Mouse (Mus musculus) left cerebral cortex, postnatal 14 days (tissue): ENCODE results near the gene Muc2. TPM values are rescaled to one million over a fixed set of nuclear protein-coding genes. Genes with fewer than 3 reads are reported as not detected.
"Not testable (repeated sequence)": the region's sequence is repeated elsewhere in the genome, so short reads cannot be mapped to it uniquely, and the experiment has no call there.

Experiments used
- DNase-seq, 2 experiments: peaks; one replicate each; pipeline ENCODE4 v3.0.0; 2021 to 2022; ENCODE audit warnings: low spot score in 2 of 2, mixed read lengths in 1 of 2
- intact Hi-C: fragments of 180-260 bp; cut with DNase I; formaldehyde crosslinking; loops from one replicate; pipeline ENCODE4 v1.15.1; 2025
- long read RNA-seq, 2 experiments: library from polyadenylated mRNA; stranded (forward); transcript quantifications; one replicate each; pipeline ENCODE4 v2.0.0; 2021
- total RNA-seq, 2 experiments: library from RNA; stranded (reverse); gene quantifications; 2 replicates each; pipeline ENCODE4 v1.2.3; 2021

The Muc2 gene
- under 1 TPM; 0.55 to 0.70 TPM for total RNA-seq
- long read RNA-seq, experiment 1, result 0 reads
- long read RNA-seq, experiment 2, result 0 reads

DNA sequence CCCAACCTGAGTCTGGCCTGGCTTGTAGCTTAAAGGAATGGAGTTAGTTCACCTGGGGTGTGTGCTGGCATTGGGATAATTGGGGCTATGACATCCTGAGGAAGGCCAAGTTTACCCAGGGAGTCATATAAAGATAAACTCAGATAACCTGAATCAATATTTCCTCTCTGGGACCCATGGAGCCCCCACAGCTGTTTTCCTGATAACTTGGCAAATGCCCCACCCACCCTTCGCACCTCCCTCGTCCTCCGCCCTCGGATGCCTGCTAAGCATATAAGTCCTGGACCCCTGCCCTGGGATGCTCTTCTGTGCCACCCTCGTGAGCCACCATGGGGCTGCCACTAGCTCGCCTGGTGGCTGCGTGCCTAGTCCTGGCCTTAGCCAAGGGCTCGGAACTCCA, at the start of gene Muc2:
Muc2 (plus strand) TSS at position 301 of the 400 bp plus-strand sequence.
- intact Hi-C loops, result no loop called here
- no peak for DNase-seq

DNA sequence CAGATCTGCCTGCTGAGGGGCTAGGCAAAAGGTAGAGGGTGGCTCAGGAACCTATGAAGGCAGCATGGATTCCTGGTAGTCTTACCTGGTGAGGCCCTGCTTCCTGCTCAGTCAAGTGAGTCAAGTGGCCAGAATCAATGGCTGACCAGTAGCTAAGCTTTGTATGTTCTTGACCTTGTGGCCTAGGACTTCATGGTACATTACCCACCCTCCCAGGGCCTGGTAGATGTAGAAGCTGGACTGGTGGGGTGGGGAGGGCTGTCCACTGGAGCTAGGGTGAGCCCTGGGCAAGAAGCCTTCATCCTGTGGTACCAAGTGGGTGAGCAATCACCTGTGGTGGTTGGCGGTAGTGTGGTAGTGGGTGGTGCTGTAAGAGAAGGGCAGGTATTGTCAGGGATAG, 47.8 kb upstream of the Muc2 start:
- intact Hi-C loops, result no loop called here
- DNase-seq, result no peak

DNA sequence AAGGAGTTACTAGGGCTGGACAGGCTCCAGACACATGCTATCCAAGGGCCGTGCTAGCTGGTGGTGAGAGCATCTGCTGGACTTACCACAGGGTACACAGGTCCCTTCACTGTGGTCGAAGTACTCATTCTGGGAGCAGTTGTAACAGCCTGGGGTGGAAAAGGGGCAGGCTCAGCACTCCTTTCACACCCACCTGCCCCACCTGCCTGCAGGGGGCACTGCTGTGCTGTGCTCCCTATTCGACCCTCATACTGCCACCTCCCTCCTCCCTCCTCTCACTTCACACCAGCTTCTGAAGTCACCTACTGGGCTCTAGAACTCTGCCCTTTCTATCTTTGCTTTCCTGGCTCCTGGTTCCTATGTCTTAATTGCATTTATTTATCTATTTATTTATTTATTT, 47.0 kb upstream of the Muc2 start:
- no peak for DNase-seq

DNA sequence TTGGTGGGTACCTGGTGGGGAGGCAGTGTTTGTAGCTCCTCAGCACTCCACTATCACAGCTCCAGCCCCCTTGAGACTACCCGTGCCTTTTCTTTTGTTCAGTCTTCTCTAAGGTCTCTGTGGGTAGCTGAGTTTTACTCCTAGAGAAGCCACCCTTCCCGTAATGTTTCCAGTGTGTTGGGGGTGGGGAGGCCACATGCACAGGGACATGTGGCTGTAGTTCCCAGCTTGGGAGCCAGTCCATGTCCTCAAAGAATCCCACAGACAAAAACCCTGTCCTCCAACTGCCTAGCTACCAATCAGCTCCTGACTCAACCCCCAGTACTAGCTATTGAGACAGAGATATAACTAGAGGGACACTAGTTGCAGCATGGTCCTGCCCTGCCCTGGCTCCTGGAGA, 43.1 kb upstream of the Muc2 start:
- intact Hi-C loops, result no loop called here
- peak in 1 of 2 experiments; percentile 72 for DNase-seq

More for the DNA sequence above, 47.0 kb upstream of the Muc2 start:
- intact Hi-C loops, result no loop called here

DNA sequence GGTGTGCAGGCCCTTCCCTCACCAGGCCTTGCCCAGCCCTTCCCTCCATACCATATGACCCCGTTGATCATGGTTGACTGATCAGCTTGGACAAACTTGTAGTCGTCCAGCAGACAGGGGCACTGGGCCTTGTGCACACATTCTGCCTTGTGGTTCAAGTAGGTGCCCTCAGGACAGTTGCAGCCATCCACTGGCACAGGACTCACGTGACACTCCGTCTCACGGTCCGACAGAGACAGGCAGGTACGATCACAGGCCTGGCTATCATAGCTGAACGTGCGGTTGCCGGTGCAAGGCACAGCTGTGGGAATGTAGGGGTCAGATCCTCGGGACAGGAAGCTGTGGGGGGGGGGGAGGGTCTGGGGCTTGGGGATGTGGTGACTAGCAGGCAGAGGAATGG, 42.3 kb upstream of the Muc2 start:
- intact Hi-C loops, result no loop called here
- DNase-seq, result no peak

DNA sequence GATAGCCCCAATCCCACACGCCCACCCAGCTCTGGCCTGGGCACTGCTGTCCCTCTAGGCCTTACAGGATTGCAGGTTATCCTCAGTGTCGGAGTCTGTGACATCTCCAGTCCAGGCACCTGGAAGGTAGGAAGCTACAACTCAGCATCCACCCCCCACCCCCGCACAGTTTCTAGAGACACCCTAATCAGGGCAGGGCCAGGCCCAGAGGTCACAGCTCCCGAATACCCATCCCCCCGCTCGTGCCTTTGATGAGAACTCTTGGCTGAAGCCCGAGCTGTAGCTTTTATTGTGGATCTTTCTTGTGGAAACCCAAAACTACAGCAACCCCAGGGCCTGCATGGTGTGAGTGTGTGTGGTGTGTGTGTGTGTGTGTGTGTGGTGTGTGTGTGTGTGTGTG, 37.9 kb upstream of the Muc2 start:
- intact Hi-C loops, result no loop called here
- DNase-seq, result no peak

DNA sequence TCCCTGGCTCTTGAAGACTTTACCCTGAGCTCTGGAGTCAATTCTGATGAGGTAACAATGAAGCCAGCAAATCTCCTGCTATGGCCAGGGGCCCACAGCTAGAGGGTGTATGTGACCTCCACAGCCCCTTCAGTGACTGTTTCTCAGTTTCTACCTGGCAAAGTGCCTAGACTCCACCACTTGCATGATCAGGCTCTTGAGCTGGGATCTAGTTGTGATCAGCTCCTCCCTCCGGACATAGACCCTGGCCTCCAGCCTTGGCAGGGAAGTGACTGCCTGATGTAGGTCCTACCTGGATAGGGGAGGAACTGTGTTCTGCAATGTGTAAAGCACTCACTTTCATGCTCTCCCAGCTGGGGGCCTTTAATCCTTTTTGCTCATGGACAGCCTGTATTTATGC, 29.8 kb upstream of the Muc2 start:
- intact Hi-C loops, result no loop called here
- DNase-seq, result no peak

DNA sequence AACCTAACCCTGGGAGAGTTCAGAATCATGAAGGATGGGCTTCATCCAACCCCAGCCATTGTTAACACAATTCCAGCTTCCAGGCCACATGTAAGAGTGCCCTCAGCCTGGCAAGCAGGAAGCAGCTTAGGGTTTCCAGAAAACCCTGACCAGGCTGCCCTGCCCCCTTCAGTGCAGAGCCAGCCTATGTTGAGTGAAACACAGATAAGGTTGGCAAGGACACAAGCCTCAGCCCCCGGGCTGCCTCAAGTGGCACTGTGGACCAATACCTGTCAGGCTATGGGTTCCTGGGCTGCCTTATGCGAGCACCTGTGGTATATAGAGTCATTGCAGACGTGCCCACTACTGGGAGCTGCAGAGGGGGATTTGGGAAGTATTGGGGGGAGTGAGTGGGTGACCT, 28.7 kb upstream of the Muc2 start:
- no peak for DNase-seq
- intact Hi-C loops, result no loop called here

DNA sequence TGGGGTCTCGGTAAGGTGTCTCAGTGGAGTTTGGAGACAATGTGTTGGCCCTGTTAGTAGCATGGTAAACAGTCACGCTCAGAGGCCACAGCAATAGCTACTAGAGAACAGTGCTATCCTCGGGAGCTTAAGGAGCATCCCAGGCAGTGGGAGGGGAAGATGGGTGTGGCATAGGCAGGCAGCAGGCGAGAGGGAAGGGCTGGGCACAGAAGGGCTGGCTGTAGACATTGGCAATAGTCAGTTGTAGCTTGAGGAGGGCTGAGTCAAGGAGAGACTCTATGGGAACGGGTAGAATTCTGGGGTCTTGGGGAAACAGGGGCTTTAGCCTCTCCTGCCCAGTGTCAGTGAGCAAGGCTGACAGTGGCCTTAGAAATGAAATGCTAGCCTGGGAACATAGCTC, 27.9 kb upstream of the Muc2 start:
- no peak for DNase-seq
- intact Hi-C loops, result no loop called here

DNA sequence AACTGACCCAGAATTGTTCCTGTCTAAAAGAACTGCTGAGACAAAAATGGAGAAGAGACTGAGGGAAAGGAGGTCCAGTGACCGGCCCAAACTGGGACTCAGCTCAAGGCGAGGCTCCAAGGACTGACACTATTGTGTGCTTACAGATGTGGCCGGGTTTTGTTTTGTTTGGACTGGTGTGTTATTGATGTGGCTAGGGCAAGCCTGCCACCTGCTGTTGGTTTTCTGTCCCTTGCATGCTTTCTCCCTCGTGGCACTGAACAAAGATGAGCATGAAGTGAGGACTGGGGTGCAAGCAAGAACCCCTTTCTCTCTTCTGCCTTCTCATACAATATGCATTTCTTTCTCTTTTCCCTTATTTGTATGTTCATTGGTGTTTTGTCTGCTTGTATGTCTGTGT, 23.9 kb upstream of the Muc2 start:
- intact Hi-C loops, result loop anchor here (5.0 kb wide), 1 partner anchor 184 kb away; no protein-coding TSS in a partner anchor
- peak; percentile 40 to 44 for DNase-seq

DNA sequence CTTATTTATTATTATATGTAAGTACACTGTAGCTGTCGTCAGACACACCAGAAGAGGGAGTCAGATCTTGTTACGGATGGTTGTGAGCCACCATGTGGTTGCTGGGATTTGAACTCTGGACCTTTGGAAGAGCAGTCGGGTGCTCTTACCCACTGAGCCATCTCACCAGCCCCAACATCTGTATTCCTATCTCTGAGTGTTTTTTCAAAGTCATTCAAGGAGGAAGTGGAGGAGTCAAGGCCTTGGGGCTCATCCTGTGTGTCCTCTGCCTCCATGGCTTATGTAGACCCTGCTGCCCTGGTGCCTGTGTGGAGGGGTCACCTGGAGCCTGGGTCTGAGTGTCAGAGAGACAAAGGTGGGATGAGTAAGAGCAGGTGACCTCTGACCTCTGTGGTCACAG, 21.0 kb upstream of the Muc2 start:
- intact Hi-C loops, result loop anchor here (5.0 kb wide), 1 partner anchor 187 kb away; no protein-coding TSS in a partner anchor
- not testable (repeated sequence) for DNase-seq

DNA sequence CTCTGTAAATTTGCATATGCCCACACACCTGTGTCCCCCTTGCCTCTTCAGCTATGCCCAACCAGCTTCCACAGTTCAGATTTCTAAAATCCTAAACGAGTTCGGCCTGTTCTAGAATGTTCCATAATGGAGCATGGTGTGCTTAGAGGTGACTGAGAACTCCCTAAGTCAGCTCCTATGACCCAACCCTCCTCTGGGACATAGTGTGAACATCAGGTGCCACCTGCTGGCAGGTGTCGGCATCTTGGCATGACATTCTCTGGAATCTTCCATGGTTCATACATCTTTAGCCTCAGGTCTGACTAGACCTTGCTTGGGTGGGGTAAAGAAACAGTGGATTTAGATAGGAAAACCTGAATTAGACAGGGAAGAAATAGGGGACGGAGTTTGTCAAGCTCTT, 19.1 kb upstream of the Muc2 start:
- intact Hi-C loops, result no loop called here
- peak in 1 of 2 experiments; percentile 32 for DNase-seq

DNA sequence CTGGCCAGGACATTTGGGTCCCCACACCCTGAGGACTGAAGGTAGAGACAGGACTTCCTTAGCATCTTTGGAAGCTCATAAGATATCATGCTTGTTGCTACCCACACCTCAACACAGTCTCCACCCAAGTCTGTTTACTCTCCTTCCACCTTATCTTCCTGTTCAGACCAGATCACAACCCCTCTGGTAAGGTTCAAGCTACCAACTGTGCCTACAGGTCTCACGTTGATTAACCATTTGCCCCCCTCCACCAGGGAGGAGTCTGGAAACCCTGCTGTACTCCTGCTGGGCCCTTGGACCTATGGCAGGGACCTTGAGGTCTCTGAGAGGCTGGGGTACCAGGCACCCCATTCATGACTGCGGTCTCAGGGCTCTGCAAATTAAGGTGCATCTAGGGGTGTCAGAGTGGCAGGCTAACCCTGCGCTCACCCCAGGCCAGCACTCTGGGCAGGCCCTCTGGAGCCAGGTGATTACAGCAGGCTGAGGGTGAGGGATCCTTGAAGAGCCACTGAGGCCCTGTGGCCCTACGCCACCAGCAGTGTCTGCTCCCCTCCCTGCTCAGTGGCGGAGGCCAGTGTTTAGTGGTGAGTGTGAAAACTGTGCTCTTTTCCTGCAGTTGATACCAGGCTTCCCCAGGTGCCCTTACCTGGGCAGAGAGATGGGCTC, 18.4 kb upstream of the Muc2 start:
- DNase-seq, result no peak
- intact Hi-C loops, result no loop called here

DNA sequence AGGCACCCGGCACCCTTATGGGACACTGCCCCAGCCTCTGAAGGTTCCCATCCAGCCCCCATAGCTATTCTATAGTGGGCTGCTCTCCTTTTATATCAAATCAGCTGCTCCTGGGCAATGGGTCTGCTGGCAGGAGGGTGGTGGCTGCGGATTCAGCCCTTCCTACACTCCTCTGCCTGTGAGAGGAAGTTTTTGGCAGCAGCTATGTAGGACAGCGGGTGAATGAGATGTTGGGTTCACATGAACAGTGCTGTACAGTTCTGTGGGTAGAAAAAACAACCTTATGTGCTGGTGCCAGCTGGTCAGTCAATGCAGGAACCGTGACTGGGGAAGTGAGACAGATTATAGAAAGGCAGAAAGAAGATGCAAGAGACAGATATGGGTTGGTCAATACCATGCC, 11.2 kb upstream of the Muc2 start:
- DNase-seq, result no peak
- intact Hi-C loops, result no loop called here

DNA sequence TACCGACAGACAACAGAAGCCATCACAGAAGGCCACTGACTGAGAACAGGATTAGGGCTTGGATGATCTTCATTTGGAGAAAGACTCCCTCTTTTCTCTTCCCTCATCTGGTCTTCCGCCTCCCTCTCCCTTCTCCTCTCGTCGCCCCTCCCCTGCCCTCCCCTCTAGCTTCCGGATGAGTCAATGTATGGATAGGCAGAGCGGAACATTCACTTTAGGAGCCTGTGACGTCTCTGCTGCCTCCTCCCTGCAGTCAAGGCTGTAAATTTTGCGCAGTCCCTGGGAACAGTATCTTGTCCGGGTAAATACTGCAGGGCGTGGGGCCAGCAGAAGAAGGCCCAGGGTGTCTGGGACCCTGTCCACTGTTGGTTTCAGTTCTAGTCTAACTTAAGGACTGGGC, 2.8 kb upstream of the Muc2 start:
- intact Hi-C loops, result no loop called here
- no peak for DNase-seq

DNA sequence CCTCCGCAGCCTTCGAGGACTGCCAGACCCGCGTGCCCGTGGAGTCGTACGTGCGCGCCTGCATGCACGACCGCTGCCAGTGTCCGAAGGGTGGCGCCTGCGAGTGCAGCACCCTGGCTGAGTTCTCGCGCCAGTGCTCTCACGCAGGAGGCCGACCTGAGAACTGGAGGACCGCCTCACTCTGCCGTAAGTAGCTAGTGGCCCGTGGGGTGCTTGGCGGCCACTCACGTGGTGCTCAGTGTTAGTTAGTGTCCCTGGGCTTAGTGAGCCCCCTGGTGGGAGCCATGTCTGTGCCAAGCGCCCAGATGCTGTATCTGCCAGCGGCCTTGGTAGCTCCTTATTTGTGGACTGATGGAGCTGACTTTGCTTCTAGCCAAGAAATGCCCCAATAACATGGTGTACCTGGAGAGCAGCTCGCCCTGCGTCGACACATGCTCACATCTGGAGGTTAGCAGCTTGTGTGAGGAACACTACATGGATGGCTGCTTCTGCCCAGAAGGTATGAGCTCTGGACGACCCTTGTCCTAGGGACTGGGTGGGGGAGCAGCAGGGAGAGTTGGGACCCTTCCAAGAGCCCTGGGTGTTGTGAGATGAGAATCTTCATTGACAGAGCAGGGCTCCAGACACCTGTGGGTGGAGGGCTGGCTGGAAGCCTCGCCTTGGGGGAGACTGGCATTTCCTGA, 3.6 kb downstream of the Muc2 start:
- intact Hi-C loops, result no loop called here
- no peak for DNase-seq

DNA sequence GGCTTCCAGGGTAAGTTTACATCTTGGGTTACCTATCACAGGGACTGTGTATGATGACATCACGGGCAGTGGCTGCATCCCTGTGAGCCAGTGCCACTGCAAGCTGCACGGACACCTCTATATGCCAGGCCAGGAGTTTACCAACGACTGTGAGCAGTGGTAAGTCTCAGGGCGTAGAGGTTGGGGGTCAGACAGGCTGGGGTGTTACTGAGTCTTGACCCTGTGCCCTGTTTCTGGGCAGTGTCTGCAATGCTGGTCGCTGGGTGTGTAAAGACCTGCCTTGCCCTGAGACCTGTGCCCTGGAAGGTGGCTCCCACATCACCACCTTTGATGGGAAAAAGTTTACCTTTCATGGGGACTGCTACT, 4.1 kb downstream of the Muc2 start:
- intact Hi-C loops, result no loop called here
- DNase-seq, result no peak

DNA sequence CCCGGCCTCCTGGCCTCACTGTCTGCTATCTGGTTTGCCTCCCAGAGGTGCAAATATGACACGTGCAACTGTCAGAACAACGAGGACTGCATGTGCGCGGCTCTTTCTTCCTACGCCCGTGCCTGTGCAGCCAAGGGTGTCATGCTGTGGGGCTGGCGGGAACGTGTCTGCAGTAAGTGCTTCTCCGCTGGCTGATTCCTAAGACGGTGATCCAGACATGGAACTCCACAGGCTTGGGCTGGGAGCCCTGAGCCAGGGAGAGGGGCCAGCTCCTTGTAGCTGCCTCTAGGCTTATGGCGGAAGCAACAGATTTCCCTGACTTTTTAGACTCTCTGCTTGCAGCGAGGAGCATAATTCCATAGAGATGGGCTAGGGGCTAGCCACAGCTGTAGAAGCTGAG, 6.4 kb downstream of the Muc2 start:
- intact Hi-C loops, result no loop called here
- peak in 1 of 2 experiments; percentile 30 for DNase-seq

DNA sequence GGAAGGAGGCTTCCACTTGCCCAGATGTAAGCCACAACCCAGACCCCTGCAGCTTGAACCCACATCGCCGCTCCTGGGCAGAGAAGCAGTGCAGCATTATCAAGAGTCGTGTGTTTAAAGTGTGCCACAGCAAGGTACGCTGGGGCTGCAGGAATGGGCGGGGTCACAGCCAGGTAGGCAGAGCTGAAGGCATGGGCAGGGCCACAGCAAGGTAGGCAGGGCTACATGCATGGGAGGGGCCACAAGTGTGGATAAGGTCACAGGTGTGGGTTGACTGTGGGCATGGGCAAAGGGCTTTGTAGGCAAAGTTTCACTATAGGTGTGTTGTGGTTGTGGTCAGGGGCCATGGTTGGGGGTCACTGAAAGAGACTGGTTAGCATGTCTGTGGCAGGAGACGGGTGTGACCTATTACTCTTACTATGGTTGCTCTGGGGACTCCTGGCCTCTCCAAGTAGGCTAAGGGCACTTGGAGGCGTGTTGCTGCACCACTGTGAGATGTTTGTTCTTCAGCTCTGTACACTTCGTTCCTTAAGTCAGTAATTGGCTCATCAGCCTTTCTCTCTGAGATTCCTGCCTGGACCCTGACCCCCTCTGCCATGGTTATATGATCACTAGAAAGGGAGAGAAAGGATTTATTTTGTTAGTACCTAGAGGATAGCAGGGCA, 9.5 kb downstream of the Muc2 start:
- no peak for DNase-seq
- intact Hi-C loops, result no loop called here

DNA sequence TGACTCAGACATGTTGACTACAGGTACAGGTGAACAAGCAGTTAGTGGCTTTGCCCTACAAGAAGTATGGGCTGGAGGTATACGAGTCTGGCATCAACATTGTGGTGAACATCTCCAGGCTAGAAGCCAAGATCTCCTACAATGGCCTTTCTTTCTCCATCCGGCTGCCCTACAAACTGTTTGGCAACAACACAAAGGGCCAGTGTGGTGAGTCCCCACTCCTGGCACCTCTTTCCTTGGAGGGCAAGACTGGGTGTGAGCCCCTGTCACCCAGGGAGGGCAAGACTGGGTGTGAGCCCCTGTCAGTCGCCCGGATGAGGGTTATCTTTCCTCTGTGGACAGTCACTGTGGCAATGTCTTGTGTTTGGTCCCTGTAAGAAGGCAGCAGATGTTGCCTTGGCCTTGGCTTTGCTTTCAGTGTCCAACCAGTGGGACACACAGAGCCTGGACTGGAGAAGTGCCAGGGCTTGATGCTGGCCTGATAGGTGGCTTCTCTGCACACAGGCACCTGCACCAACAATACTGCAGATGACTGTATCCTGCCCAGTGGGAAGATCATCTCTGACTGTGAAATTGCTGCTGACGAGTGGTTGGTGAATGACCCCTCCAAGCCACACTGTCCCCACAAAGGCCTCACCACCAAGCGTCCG, 57.4 kb downstream of the Muc2 start:
- intact Hi-C loops, result no loop called here
- DNase-seq, result no peak
